Mouse (Mus musculus): ENCODE data around the gene Plk3. TPM values are rescaled to one million over a fixed set of nuclear protein-coding genes. Genes with fewer than 3 reads are reported as not detected.

The Plk3 gene
- polyA plus RNA-seq, 1 experiment = 13.6 TPM

- H3K4me1 ChIP-seq (ENCODE audit: control insufficient read depth, insufficient read depth, low read length) = no peaks in the 10 kb centered on the region
- no peak for DNase-seq
- H3K4me3 ChIP-seq (replicated peaks; ENCODE audit: insufficient read depth, low read depth, low read length) = no peak overlapping the region
- TF ChIP-seq CTCF (IDR thresholded peaks at IDR 0.05; ENCODE audit: borderline replicate concordance, insufficient read depth, low read depth, low read length) (no peak), POLR2A (IDR thresholded peaks at IDR 0.05; ENCODE audit: borderline replicate concordance, insufficient read depth, low read length) (no peak)
- no peak overlapping the region for H3K27ac ChIP-seq (ENCODE audit: insufficient read depth, low read length)
- H3K27me3 ChIP-seq (ENCODE audit: control insufficient read depth, insufficient read depth, low read length) = no peaks in the 10 kb centered on the region
- 79% methylated on average over 18 of the region's 18 CpGs for WGBS
Measured at GRCm38 (mm10) chr4:117148047-117148713, 14.4 kb upstream of the Plk3 start.

- no peaks in the 10 kb centered on the region for H3K4me1 ChIP-seq (ENCODE audit: control insufficient read depth, insufficient read depth, low read length)
- H3K27ac ChIP-seq (ENCODE audit: insufficient read depth, low read length) = no peak overlapping the region
- WGBS = 26% methylated on average over 15 of the region's 15 CpGs
- peak; percentile 76 to 77 for DNase-seq
- H3K4me3 ChIP-seq (replicated peaks; ENCODE audit: insufficient read depth, low read depth, low read length) = no peak overlapping the region
- no peaks in the 10 kb centered on the region for H3K27me3 ChIP-seq (ENCODE audit: control insufficient read depth, insufficient read depth, low read length)
- TF ChIP-seq CTCF (IDR thresholded peaks at IDR 0.05; ENCODE audit: borderline replicate concordance, insufficient read depth, low read depth, low read length) (peak; percentile 70), POLR2A (IDR thresholded peaks at IDR 0.05; ENCODE audit: borderline replicate concordance, insufficient read depth, low read length) (no peak)
Measured at GRCm38 (mm10) chr4:117146176-117146575, 12.4 kb upstream of the Plk3 start.

- no peak overlapping the region for H3K4me3 ChIP-seq (replicated peaks; ENCODE audit: insufficient read depth, low read depth, low read length)
- no peaks in the 10 kb centered on the region for H3K4me1 ChIP-seq (ENCODE audit: control insufficient read depth, insufficient read depth, low read length)
- DNase-seq = no peak
- TF ChIP-seq POLR2A (IDR thresholded peaks at IDR 0.05; ENCODE audit: borderline replicate concordance, insufficient read depth, low read length) (no peak), CTCF (IDR thresholded peaks at IDR 0.05; ENCODE audit: borderline replicate concordance, insufficient read depth, low read depth, low read length) (no peak)
- H3K27ac ChIP-seq (ENCODE audit: insufficient read depth, low read length) = no peak overlapping the region
- WGBS = 94% methylated on average over 13 of the region's 13 CpGs
- no peaks in the 10 kb centered on the region for H3K27me3 ChIP-seq (ENCODE audit: control insufficient read depth, insufficient read depth, low read length)
Measured at GRCm38 (mm10) chr4:117145248-117145647, 11.5 kb upstream of the Plk3 start.

GRCm38 (mm10) chr4:117143023-117143422, 9.3 kb upstream of the Plk3 start:
- H3K4me3 ChIP-seq (replicated peaks; ENCODE audit: insufficient read depth, low read depth, low read length) = no peak overlapping the region
- H3K27me3 ChIP-seq (ENCODE audit: control insufficient read depth, insufficient read depth, low read length) = no peaks in the 10 kb centered on the region
- no peaks in the 10 kb centered on the region for H3K4me1 ChIP-seq (ENCODE audit: control insufficient read depth, insufficient read depth, low read length)
- no peak overlapping the region for H3K27ac ChIP-seq (ENCODE audit: insufficient read depth, low read length)
- 58% methylated on average over 7 of the region's 7 CpGs for WGBS
- TF ChIP-seq CTCF (IDR thresholded peaks at IDR 0.05; ENCODE audit: borderline replicate concordance, insufficient read depth, low read depth, low read length) (no peak), POLR2A (IDR thresholded peaks at IDR 0.05; ENCODE audit: borderline replicate concordance, insufficient read depth, low read length) (no peak)
- peak in 1 of 2 experiments; percentile 0 for DNase-seq

GRCm38 (mm10) chr4:117140613-117141012, 6.8 kb upstream of the Plk3 start:
- no peak for TF ChIP-seq POLR2A (IDR thresholded peaks at IDR 0.05; ENCODE audit: borderline replicate concordance, insufficient read depth, low read length)
- TF ChIP-seq CTCF (IDR thresholded peaks at IDR 0.05; ENCODE audit: borderline replicate concordance, insufficient read depth, low read depth, low read length) = no peak
- DNase-seq = no peak
- H3K4me1 ChIP-seq (ENCODE audit: control insufficient read depth, insufficient read depth, low read length) = no peaks in the 10 kb centered on the region
- no peak overlapping the region for H3K27ac ChIP-seq (ENCODE audit: insufficient read depth, low read length)
- no peaks in the 10 kb centered on the region for H3K27me3 ChIP-seq (ENCODE audit: control insufficient read depth, insufficient read depth, low read length)
- 30% methylated on average over 4 of the region's 4 CpGs for WGBS
- no peak overlapping the region for H3K4me3 ChIP-seq (replicated peaks; ENCODE audit: insufficient read depth, low read depth, low read length)

GRCm38 (mm10) chr4:117139217-117139612, 5.5 kb upstream of the Plk3 start:
- H3K27ac ChIP-seq (ENCODE audit: insufficient read depth, low read length) = no peak overlapping the region
- TF ChIP-seq CTCF (IDR thresholded peaks at IDR 0.05; ENCODE audit: borderline replicate concordance, insufficient read depth, low read depth, low read length) (peak; percentile 71; the same call in 1 of the 2 replicates), POLR2A (IDR thresholded peaks at IDR 0.05; ENCODE audit: borderline replicate concordance, insufficient read depth, low read length) (no peak)
- no peaks in the 10 kb centered on the region for H3K27me3 ChIP-seq (ENCODE audit: control insufficient read depth, insufficient read depth, low read length)
- no peaks in the 10 kb centered on the region; the same call in 1 of the 2 replicates for H3K4me1 ChIP-seq (ENCODE audit: control insufficient read depth, insufficient read depth, low read length)
- no peak overlapping the region for H3K4me3 ChIP-seq (replicated peaks; ENCODE audit: insufficient read depth, low read depth, low read length)
- 0% methylated on average over 2 of the region's 2 CpGs for WGBS
- peak; percentile 36 to 55 for DNase-seq

- H3K4me1 ChIP-seq (ENCODE audit: control insufficient read depth, insufficient read depth, low read length) = no peaks in the 10 kb centered on the region; the same call in 1 of the 2 replicates
- no peak for DNase-seq
- H3K27ac ChIP-seq (ENCODE audit: insufficient read depth, low read length) = no peak overlapping the region
- H3K4me3 ChIP-seq (replicated peaks; ENCODE audit: insufficient read depth, low read depth, low read length) = no peak overlapping the region
- 74% methylated on average over 16 of the region's 17 CpGs for WGBS
- H3K27me3 ChIP-seq (ENCODE audit: control insufficient read depth, insufficient read depth, low read length) = no peaks in the 10 kb centered on the region
- TF ChIP-seq CTCF (IDR thresholded peaks at IDR 0.05; ENCODE audit: borderline replicate concordance, insufficient read depth, low read depth, low read length) (no peak), POLR2A (IDR thresholded peaks at IDR 0.05; ENCODE audit: borderline replicate concordance, insufficient read depth, low read length) (no peak)
Measured at GRCm38 (mm10) chr4:117138295-117139216, 4.8 kb upstream of the Plk3 start.
